Mouse (Mus musculus) adrenal gland, postnatal 25 days (tissue): Measurements from ENCODE around the gene Mrgprh. TPM values are rescaled to one million over a fixed set of nuclear protein-coding genes. Genes with fewer than 3 reads are reported as not detected.
"Not testable (repeated sequence)": the region's sequence is repeated elsewhere in the genome, so short reads cannot be mapped to it uniquely, and the experiment has no call there.

Source experiments
- DNase-seq: peaks from one replicate; pipeline ENCODE4 v3.0.0; 2021; ENCODE audit warnings: mixed read lengths
- total RNA-seq: library from RNA; stranded (reverse); gene quantifications from 2 replicates; pipeline ENCODE4 v1.2.3, GENCODE M21; 2021

The Mrgprh gene
- total RNA-seq, 1 experiment from 2014 or later, result not detected

DNA sequence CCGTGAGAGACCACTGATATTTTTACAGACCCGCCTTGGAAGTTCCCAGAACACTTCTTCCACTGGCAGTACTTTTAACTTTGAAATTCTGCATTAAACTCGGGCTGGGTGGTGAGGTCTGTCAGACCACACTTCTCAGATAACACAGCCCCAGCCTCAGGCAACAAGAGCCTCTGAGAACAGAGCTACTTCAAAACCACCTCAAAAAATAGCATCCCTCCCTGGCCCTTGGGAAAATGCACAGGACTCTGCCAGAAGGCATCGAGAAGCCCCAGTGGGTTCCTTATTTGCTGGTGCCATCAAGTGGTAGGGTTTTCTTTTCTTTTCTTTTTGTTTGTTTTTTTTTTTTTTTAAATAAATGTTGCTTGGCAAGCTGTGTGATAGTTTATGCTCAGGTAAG lies 7.2 kb upstream of the Mrgprh start:
- no peak for DNase-seq

DNA sequence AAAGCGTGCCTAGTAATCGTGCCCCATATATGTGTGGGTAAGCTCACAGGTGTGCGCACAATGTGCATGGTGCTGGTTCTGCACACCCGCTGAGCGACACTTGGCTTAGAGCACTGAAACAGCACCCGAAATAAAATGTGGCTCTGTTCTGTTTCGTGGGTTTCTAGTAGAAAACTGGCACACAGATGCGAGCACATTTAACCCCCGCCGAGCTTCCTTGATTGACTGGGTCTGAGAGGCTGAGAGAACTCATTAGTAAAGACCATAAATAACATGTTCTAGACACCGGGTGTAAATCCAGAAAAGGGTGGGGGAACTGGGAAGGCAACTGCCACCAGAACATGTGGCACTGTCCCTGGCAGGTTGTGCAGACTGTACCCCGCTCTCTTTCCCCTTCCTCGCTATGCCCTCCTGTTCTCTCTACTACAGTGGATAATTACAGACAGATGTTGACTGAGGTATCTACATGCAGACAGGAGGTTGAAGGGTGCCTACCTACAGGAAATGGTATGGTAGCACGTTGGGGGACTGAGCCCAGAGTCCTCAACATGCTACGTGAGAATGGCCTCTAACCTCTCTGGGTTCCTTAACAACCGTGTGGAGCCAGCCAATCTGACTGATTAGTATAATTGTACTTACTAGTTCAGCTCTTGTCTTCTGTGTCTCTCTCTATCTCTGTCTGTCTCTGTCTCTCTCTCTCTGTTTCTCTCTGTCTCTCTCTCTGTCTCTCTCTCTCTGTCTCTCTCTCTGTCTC lies 3.4 kb upstream of the Mrgprh start:
- no peak for DNase-seq

DNA sequence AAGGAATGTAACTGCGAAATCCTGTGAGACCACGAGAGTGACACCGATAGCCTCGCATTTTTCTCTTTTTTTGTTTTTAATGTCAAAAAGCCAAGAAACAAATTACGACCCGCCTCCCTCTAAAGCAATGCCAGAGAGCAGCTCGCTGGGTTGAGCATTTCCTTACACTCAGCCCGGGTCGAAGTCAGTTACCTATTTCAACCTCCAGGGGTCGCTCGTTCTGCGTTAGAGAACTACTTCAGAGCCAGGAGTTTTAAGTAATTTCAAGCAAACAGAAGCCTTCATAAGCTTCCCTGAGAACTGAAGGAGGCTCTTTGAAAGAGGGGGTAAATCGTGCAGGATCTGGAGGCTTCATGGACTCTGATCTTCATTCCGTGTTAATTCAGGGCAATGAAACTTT lies 4.3 kb downstream of the Mrgprh start:
- DNase-seq, result peak; percentile 72

DNA sequence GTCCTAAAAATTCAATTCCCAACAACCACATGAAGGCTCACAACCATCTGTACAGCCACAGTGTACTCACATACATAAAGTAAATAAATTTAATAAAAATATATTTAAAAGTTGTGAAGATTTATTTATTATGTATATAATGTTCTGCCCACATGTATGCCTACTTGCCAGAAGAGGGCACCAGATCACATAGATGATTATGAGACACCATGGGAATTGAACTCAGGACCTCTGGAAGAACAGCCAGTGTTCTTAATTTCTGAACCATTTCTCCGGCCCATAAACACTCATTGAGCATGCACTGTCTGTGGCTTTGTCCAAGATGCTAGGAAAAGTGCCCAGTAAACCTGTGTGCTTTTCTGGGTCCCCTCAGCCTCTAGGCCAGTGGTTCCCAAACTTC lies 5.4 kb downstream of the Mrgprh start:
- no peak for DNase-seq

DNA sequence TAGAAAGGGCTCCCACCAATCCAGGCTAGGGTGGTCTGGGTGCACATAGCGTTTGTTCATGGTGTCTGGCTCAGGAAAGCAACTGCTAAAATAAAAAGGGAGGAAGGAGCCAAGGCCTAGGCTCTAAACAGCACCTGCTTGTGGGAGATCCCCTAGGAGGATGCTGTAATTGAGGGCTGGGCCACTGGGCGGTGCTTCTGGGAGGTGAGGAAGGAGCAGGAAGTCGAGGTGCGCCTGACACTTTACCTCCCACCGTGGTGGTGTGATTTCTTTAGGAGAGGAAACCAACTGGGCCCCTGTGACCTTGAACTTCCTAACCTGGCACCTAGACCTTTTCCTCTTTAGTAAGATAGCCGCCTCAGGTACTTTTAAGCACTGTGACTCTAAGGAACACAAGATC lies 10.8 kb downstream of the Mrgprh start:
- DNase-seq, result no peak

DNA sequence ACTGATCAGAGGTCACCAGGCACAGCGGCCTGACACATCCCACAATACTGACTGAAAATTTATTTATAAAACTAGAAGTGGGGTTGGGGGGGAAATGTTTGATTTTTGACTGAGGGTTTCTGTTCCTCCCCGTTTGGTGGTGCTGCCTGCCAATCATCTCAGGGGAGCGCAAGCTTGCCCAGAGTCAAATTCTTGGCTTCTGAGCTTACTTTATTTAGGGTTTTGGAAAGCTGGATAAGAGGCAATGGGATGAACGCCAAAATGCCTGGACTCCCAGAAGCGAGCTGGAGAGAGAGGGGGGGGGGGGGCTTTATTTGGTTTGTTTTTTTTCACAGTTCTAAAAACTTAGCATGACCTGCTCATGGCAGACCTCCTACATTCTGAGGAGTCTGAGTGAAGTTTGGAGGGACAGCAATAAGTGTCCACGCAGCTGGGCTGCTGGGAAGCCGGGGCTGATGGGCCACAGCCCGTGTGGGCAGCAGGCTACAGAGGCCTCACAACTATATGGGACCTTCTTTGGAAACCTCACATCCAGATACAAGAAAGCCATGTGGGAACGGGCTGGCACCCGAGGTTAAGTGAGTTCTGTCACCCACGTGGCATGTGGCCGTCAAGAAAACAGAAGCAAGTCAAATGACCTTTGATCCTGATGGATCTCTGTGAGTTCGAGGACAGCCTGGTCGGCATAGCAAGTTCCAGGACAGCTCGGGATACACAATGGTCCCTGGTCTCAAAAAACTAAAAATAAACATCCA lies 11.4 kb downstream of the Mrgprh start:
- no peak for DNase-seq

DNA sequence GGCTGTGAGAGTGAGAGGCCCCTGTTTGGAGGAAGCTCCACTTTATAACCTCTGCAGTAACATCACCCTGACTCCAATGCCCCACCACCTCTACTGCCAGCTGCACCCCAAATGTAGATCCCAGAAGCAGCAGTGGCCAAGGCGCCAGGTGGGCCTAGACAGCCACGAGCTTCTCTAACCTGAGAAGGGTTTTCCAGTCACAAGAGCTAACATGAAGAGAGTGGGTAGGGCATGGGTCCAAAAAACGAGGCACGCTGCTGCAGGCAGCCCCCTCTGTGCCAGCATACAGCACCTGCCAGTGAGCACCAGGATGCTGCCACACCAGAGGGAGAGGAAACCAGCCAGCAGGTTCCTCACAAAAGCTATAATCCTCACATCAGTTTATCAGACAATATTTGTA lies 15.2 kb downstream of the Mrgprh start:
- DNase-seq, result no peak

DNA sequence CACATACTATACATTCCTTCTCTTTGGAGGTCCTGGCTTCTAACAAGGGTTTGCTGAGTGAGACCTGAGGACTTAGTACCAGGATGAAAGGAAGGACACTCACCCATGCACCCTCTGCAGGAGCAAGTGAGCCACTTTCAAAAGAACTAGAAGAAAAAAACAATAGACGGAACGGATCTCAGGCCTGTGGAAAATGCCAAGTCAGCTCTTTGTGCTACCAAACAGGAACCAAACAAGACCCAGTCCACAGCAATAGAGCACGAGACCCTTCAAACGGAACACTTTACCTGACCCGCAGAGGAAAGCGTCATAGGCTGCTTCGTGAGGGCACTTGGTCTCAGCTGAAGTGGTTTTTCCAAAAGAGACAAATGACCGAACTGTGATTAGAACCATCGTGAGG lies 16.2 kb downstream of the Mrgprh start:
- DNase-seq, result no peak

DNA sequence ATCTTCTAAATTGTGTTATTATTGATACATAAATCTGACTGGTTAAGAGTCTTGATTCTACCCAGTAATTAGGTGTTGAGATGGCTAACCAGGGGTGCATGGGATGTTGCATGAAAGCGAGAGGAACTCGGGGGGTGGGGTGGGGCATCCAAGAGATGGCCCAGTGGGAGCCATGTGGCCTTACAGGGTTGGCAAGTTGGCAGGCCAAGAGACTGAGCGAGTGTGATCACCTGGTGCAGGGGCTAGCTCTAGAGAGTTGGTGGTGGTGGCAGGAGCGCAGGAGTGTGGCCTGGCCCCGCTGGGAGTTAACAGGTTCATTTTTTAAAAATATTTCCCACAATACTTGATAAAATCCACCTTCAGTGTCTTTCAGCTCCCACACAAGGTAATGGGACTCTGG lies 21.8 kb downstream of the Mrgprh start:
- DNase-seq, result no peak

DNA sequence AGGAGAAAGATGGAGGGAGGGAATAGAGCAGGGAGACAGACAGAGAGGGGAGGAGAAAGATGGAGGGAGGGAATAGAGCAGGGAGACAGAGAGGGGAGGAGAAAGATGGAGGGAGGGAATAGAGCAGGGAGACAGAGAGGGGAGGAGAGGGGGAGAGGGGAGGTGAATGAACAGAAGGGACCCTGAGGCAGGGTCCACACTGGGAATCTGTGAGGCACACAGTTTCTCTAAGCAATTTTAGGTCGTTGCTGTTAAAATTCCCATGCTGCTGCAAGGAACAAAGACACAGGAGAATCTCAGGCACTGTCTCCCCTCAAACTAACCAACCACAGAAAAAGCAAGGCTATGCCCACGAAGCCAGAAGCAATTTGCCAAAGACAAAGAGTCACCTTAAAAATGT lies 22.8 kb downstream of the Mrgprh start:
- not testable (repeated sequence) for DNase-seq

DNA sequence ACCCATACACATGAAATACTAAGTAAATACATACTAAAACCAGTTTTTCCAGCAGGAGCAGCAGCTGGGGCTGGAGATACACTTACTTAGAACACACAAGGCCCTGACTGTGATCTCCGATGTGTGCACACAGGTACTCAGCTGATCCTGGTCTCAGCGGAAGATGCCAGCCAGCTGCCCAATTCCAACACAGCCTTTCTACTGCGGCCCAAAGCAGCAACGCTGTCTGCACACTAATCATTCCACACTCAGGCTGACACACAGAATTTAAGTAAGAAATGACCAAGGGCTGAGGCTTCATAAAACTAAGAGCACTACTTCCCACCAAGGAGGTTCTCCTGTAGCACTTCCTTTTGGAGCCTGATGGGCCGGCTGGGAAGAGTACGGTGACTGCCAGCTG lies 26.5 kb downstream of the Mrgprh start:
- DNase-seq, result no peak

DNA sequence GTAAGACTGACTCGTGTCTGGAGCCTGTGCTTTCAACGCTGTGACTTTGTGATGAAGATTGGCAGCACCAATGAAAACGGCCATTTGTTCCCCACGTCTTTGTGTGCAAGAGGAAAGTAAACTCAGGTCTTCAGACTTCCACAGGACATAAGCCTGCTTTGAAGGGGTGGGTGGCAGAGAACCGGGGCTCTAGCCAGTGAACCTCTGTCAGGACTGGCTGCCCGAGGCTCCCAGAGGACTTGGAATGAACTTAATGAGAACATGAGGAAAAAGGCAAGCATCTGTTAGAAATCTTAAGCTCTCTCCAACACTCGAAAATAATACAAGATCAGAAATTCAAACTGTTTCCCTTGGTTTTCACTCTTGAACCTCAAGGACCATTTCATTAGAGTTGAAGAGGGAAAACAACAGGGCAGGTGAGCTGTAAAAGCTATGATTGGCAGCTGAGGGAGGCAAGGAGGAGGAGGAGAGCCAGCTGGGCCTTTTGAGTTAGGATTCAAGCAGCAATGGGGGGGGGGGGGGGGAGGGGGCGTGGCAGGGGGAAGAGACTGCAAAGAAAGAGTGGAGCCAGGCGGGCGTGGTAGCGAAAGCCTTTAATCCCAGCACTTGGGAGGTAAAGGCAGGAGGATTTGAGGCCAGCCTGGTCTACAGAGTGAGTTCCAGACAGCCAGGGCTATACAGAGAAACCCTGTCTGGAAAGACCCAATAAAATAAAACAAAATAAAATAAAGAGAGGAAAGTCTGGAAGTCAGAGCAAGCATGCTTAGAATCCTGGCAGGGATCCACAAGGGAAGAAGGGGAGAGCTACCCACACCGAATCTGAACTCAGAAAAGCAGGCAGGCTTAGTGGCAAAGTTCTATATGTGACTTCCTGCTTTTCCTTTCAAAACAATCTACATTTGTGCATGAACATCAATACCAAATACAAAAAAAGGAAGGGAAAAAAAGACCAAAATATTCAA lies 27.8 kb downstream of the Mrgprh start:
- no peak for DNase-seq

DNA sequence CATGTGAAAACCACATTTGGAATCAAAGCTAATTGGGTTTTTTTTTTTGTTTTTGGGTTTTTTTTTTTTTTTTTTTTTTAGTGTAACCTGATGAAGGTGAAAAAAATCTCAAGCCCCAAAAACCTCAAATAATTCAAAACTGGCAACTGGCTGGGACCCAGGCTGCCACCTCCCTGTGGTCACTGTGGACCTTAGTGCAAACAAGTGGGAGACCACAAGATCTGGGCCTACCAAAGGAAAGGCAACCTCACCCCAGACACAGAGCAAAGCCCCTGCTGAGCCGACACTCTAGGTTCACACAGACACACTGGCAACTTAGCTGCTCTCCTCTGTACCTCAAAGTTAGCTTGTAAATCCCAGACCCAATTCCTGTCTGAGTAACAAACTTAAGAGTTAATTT lies 28.5 kb downstream of the Mrgprh start:
- DNase-seq, result no peak

DNA sequence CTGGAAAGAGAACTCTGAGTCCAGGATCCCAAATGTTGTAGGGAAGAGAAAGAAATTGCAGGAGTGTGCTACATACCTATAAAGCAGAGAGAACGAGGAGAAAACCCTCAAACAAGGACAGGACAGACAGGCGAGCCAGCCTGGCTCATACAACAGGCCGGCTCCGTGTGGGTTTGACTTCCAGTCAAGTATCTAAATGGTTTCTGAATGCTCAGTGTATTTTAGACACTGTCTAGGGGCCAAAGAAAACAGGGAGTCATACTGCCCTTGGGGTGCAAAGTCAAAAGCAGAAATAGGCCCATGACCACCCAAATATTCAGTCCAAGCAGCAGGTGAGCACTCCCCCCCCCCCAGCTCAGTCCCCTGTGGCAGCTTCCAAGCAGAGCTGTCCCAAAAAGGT lies 30.0 kb downstream of the Mrgprh start:
- DNase-seq, result no peak

DNA sequence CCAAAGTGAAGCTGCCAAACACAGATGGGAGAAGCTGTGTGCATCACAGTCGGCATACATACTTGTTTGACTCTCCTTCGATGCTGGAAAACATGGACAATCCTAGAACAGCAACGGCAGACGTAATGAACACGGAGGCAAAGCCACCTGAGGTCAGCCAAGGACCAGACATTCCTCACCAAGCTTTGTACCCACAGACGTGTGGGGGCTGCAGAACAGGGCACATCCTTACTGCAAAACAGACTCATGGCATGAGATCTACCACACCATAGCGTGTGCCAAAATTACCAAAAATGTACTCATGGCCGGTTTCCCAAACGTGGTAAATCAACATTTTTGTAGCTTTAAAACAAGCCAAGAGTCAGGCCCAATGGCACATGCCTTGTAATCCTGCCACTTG lies 30.6 kb downstream of the Mrgprh start:
- no peak for DNase-seq

DNA sequence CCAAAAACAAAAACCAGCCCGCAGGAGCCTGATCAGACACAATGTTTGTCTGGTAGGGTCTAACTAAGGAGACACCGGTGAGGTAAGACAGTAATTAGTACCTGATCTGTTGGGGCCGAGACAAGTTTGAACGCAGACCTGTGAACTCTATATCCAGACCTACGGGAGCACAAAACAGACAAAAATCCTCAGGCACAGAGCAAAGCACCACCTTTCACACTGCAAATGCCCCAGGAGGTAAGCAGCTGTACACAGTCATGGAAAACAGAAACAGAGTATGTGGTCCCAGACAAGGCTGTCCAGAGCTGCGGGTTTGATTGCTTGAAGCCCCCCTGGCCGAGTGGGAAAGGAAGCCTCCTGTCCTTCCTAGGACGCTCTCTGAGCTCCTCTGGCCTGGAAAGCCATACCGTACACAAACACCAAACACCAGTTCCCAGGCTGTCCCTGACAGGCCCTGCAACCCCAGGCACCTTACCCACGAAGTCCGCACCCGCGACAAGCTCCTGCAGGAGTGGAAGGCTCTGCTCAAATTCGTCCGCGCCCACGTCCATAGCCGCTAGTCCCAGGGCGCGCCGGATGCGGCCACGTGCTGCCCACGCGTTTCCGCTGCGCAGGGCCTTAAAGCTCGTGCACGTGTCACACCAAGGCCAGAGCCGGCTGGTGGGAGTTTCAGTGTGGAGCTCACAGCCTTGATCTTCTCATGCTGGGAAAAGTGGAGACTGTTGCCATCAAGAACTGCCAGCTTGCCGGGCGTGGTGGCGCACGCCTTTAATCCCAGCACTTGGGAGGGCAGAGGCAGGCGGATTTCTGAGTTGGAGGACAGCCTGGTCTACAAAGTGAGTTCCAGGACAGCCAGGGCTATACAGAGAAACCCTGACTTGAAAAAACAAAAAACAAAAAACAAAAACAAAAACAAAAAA lies 33.8 kb downstream of the Mrgprh start, which contains the start of gene Pnldc1:
TSS of gene Pnldc1 (minus strand) at position 870 of the 920 bp plus-strand sequence.
- peak; percentile 23 for DNase-seq

DNA sequence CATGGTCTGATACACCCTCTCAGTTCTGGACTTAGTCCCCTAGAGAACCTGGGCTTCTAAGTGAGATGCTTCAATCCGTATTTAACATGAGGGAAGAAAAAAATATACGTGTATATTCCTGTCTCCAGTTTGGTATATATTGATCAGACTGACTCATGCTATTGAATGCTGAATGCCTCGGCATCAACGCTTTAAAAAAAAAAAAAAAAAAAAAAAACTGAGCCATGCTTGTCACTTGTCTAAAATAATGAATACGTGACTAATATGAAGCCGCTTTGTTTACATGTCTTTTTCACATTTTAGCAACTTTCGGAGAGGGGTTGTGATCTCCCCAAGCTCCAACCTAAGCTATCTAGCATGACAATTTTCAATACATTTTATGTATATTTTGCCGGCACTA lies 34.6 kb downstream of the Mrgprh start:
- no peak for DNase-seq

DNA sequence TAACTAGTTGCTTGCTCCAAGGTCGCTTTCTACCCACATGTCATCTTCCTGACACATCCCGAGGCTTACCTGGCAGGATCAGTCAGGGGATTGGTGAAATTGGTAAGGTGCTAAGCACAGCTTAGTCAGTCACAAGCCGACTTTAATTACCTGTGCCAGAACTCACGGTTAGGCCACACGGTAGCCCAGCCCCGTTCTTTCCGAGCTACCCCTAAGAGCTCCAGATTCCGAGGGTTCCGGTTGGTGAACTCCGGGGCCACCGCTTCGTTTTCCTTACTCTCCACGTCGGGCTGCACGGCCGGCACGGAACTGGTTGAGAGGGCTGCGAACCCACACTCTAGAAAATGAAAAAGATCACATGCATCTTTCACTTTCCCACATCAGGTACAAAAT lies 39.6 kb downstream of the Mrgprh start, which contains the start of gene Tcp1:
TSS of gene Tcp1 (plus strand) at position 214 of the 393 bp plus-strand sequence.
- DNase-seq, result peak; percentile 14

DNA sequence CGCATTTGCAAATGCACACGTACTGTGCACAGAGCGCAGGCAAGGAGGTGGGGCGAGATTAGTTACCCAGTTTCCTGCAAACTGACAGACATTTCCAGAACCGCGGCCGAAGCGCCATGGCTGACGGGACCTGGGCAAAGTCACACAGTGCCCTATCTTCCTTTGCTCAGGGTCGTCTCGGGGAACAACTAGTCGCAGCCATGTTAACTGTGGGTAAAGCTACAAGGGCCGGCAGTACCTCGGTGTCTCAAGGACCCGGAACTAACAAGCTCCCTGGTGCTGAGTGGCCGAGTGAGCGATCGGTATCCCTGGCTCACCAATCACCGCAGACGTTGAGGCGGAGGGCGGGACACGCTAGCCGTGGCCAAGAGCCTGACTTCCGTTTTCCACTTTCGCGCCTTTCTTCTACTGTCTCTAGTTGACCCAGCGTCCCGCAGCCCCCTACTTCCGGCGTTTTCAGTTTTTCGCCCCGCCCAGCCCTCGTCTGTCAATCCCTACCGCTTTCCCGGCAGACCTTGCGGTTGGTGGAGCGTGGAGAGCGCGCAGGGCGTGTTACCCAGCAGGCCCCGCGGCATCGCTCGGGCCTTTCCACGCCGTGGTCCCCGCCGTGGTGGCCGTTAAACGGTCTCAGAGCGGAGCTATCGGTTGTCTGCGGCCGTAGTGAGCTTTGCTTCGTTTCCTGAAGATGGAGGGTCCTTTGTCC lies 40.2 kb downstream of the Mrgprh start, which contains the start of gene Mrpl18:
TSS of gene Mrpl18 (minus strand) at position 465 of the 703 bp plus-strand sequence.
- DNase-seq, result peak; percentile 97

DNA sequence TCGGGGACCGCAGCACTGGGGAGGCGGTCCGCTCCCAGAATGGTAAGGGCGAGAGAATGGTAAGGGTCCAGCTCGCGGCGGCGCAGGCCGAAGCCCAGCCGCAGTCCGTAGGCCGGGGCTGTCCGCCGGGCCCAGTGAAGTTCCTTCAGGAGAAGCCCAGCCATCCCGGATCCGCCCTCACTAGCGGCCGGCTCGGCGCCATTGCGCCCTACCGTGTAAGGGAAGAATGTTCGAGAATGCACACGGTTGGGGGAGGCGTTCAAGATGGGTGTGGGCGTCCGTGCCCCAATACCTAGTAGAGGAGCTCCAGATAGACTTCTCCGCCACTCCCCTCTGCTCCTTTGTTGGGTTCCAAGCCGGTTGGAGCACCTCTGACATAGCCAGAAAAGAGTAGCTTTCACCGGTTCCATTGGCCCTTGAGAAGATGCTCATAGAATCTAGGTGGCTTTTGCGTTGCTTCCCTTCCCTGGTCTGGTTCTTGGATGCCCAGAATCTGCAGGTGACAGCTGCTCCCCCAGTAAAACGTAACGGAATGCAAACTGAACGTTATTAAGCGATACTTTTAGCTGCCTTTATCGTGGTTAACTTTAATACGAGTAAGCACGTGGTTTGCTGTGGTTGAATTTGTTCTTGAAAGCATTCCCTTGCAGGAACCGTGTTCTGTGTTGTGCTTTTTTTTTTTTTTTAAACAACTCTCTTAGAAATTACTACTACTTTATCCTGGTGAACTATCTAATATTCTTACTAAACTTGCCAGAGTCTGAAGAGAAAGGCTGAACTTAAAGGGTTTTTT lies 41.0 kb downstream of the Mrgprh start:
- peak; percentile 32 for DNase-seq
